14 mouse cellular contexts compared by ENCODE assay signal in genomic region chr5:49816751-49817150, GRCm38 (mm10).
"Had no signal": no experiment of that assay in that cellular context is flagged by ENCODE, and none has a peak within 500 bp of the region (broad histone marks: within the 10 kb centered on the region; RNA-seq: fewer than 3 reads in every experiment).

No protein-coding gene starts in this region.

- H3K4me1 ChIP-seq: limb, embryonic 12.5 days; liver, embryonic 13.5 days; lung, embryonic 15.5 days; midbrain, embryonic 12.5 days; neural tube, embryonic 13.5 days had no signal

- H3K9me3 ChIP-seq: limb, embryonic 12.5 days; liver, embryonic 13.5 days; lung, embryonic 15.5 days; midbrain, embryonic 12.5 days; neural tube, embryonic 13.5 days had no signal

- H3K27me3 ChIP-seq: limb, embryonic 12.5 days; liver, embryonic 13.5 days; lung, embryonic 15.5 days; midbrain, embryonic 12.5 days; neural tube, embryonic 13.5 days had no signal

- H3K9ac ChIP-seq: limb, embryonic 12.5 days; liver, embryonic 13.5 days; liver, postnatal 0 days; lung, embryonic 15.5 days; midbrain, embryonic 12.5 days; neural tube, embryonic 13.5 days had no signal

- DNase-seq: kidney, postnatal 36 days; liver; liver, embryonic 13.5 days; liver, postnatal 0 days; retina, postnatal 1 day; right cerebral cortex, postnatal 4 days; spleen, adult 18-20 months; thymus, adult 2 months; thymus, postnatal 25 days had no signal

- H3K4me2 ChIP-seq: limb, embryonic 12.5 days; liver, embryonic 13.5 days; lung, embryonic 15.5 days; midbrain, embryonic 12.5 days; neural tube, embryonic 13.5 days had no signal

- H3K27ac ChIP-seq: limb, embryonic 12.5 days; liver, embryonic 13.5 days; lung, embryonic 15.5 days; midbrain, embryonic 12.5 days; neural tube, embryonic 13.5 days had no signal

- H3K4me3 ChIP-seq: limb, embryonic 12.5 days; liver, embryonic 13.5 days; lung, embryonic 15.5 days; midbrain, embryonic 12.5 days; neural tube, embryonic 13.5 days had no signal

- H3K36me3 ChIP-seq: limb, embryonic 12.5 days; liver, embryonic 13.5 days; lung, embryonic 15.5 days; midbrain, embryonic 12.5 days; neural tube, embryonic 13.5 days had no signal

- ATAC-seq: liver, postnatal 0 days; midbrain, embryonic 16.5 days had no signal
